Mouse (Mus musculus) small intestine, adult 2 months (tissue): ENCODE measurements around the gene Dnah5.

Experiments used
- CTCF ChIP-seq: fragments of 200-500 bp; IDR thresholded peaks from 2 replicates; pipeline ENCODE4 v1.5.1; 2012; ENCODE audit warnings: low read depth, mild to moderate bottlenecking, control low read depth, inconsistent platforms, low read length, moderate library complexity, mixed read lengths; ENCODE audit not compliant: insufficient replicate concordance, insufficient read length; ENCODE audit errors: extremely low read depth
- POLR2A ChIP-seq: fragments of 200-500 bp; IDR thresholded peaks from 2 replicates; pipeline ENCODE4 v1.6.1; 2012; ENCODE audit warnings: low read depth, mild to moderate bottlenecking, control low read depth, inconsistent platforms, low read length, moderate library complexity

DNA sequence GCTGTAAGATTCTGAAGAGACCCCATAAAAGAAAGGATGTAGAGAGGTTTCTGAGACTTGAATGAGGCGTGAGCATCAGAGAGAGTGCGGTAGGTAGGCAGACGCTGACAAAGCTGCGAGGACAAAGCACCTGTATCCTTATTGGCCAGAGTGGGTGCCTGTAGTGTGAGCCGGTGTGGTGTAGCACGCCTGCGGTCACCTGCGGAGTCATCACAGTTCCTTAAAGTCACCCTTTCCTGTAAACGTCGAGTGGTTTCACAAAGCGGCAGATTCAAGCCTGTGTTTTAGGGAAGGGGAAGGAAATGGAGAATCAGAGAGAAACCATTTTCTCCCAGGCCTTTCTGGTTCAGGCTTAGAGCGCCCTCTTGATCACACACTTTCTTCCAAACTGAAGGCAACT lies 13.9 kb upstream of the Dnah5 start:
- TF ChIP-seq POLR2A, result no peak
- TF ChIP-seq CTCF, result no peak
